9 mouse cellular contexts compared by ENCODE assay signal in genomic region chr19:15946663-15947062, GRCm38 (mm10). TPM values are rescaled to one million over a fixed set of nuclear protein-coding genes. Genes with fewer than 3 reads are reported as not detected.
A peak's percentile ranks its signal among the peaks of the same experiment; 100 is the strongest.
DNase-seq lines count a peak whose midpoint lies in the region; ATAC-seq and TF ChIP-seq lines count a peak whose summit lies in the region.
"Had no signal": no experiment of that assay in that cellular context is flagged by ENCODE, and none has a peak within 500 bp of the region (broad histone marks: within the 10 kb centered on the region; RNA-seq: fewer than 3 reads in every experiment).

No protein-coding gene starts in this region.

- 61% methylated on average over 10 of the region's 10 CpGs for WGBS in lung, embryonic 14.5 days
- WGBS in thymus, adult 2 months = 82% methylated on average over 10 of the region's 10 CpGs

- TF ChIP-seq CTCF in lung, embryonic 14.5 days (IDR thresholded peaks at IDR 0.05; ENCODE audit: low read depth) = no peak
- TF ChIP-seq CTCF in thymus, adult 2 months (IDR thresholded peaks at IDR 0.05; ENCODE audit: borderline replicate concordance, control insufficient read depth, extremely low read depth, insufficient read depth, low read length, poor library complexity) = no peak

- no peak overlapping the region for H3K9ac ChIP-seq in lung, embryonic 14.5 days

- H3K4me1 ChIP-seq in lung, embryonic 14.5 days (ENCODE audit: insufficient read depth) = no peaks in the 10 kb centered on the region
- no peaks in the 10 kb centered on the region for H3K4me1 ChIP-seq in thymus, adult 2 months (replicated peaks; ENCODE audit: control insufficient read depth, insufficient read depth, low read length)

- no peak for TF ChIP-seq POLR2A in thymus, adult 2 months (IDR thresholded peaks at IDR 0.05; ENCODE audit: control insufficient read depth, extremely low read depth, insufficient read depth, low read length, poor library complexity)

- H3K4me3 ChIP-seq in lung, embryonic 14.5 days (ENCODE audit: low read depth, low read length) = no peak overlapping the region
- no peak overlapping the region for H3K4me3 ChIP-seq in thymus, adult 2 months (ENCODE audit: control insufficient read depth, insufficient read depth, low read length)

- H3K36me3 ChIP-seq in lung, embryonic 14.5 days (ENCODE audit: insufficient read depth) = no peaks in the 10 kb centered on the region
- no peaks in the 10 kb centered on the region for H3K36me3 ChIP-seq in thymus, adult 2 months (ENCODE audit: control insufficient read depth, insufficient read depth, low read length)

- no peak overlapping the region for H3K27ac ChIP-seq in lung, embryonic 14.5 days (ENCODE audit: low read depth)
- H3K27ac ChIP-seq in thymus, adult 2 months (ENCODE audit: control insufficient read depth, insufficient read depth, low read length) = no peak overlapping the region

- no peaks in the 10 kb centered on the region for H3K9me3 ChIP-seq in lung, embryonic 14.5 days (ENCODE audit: low read depth, low read length)

- no peaks in the 10 kb centered on the region for H3K27me3 ChIP-seq in lung, embryonic 14.5 days (ENCODE audit: insufficient read depth, low read length)
- H3K27me3 ChIP-seq in thymus, adult 2 months (ENCODE audit: control insufficient read depth, insufficient read depth, low read length) = no peaks in the 10 kb centered on the region

- ATAC-seq in lung, embryonic 14.5 days (ENCODE audit: insufficient read depth) = peak; percentile 70; the same call in 1 of the 2 replicates

- no peak overlapping the region for H3K4me2 ChIP-seq in lung, embryonic 14.5 days

- DNase-seq in lung, embryonic 14.5 days = no peak
- no peak for DNase-seq in lung, postnatal 14 days
- DNase-seq in NIH3T3 (ENCODE audit: low read depth) = peak; percentile 87
- DNase-seq in kidney, adult 18-20 months = peak; percentile 19
- DNase-seq in lung, postnatal 25 days (ENCODE audit: low spot score) = peak; percentile 28
- no peak for DNase-seq in thymus, adult 2 months
- DNase-seq in yolk sac, embryonic 10.5 days (ENCODE audit: low spot score) = no peak
- DNase-seq in thymus, postnatal 10 days (ENCODE audit: low spot score in 2 of 2) = no peak
- DNase-seq: layer of hippocampus, postnatal 36 days had no signal

RNA-seq across cellular contexts. Expression of gene Psat1, which starts 0.5 kb away (rescaled TPM):
- 209 and 227 TPM in 2 replicates for polyA plus RNA-seq in lung, embryonic 14.5 days (2014; fragmentation: Nextera tagmentation; extraction: Ambion mirVana)
- 31.9 and 33.2 TPM in 2 replicates for polyA plus RNA-seq in thymus, adult 2 months (2012; rRNA removed)

RNA-seq across cellular contexts. Expression of gene Cep78, which starts 38.1 kb away (rescaled TPM):
- 35.2 and 36.1 TPM in 2 replicates for polyA plus RNA-seq in lung, embryonic 14.5 days (2014; fragmentation: Nextera tagmentation; extraction: Ambion mirVana)
- 3.8 and 5.2 TPM in 2 replicates for polyA plus RNA-seq in thymus, adult 2 months (2012; rRNA removed)

Comparison
In these comparisons a context has a peak if more than half of its experiments do, and no peak if none do; other contexts are left out.
1. DNase-seq: peak in NIH3T3 (single experiment), kidney, adult 18-20 months (single experiment) and lung, postnatal 25 days (single experiment); none in lung, embryonic 14.5 days (single experiment), lung, postnatal 14 days (single experiment), thymus, adult 2 months (single experiment), yolk sac, embryonic 10.5 days (single experiment) and thymus, postnatal 10 days (0 of 2).